In genomic region chr11:57920263-57920662, GRCm38 (mm10) we compare ENCODE assay signal across 13 mouse cellular contexts.
DNase-seq lines count a peak whose midpoint lies in the region; ATAC-seq and TF ChIP-seq lines count a peak whose summit lies in the region.
"Had no signal": no experiment of that assay in that cellular context is flagged by ENCODE, and none has a peak within 500 bp of the region (broad histone marks: within the 10 kb centered on the region; RNA-seq: fewer than 3 reads in every experiment).

No protein-coding gene starts in this region.

- no peaks in the 10 kb centered on the region for H3K4me1 ChIP-seq in stomach, postnatal 0 days (replicated peaks; ENCODE audit: control insufficient read depth, insufficient read depth)

- TF ChIP-seq EP300 in stomach, postnatal 0 days (optimal IDR thresholded peaks at IDR 0.05), result no peak

- H3K4me3 ChIP-seq in layer of hippocampus, adult 2 months, result no peak overlapping the region
- no peak overlapping the region for H3K4me3 ChIP-seq in stomach, postnatal 0 days (ENCODE audit: low read depth, low read length)
- H3K4me3 ChIP-seq: neural tube, embryonic 13.5 days had no signal

- H3K27ac ChIP-seq in layer of hippocampus, adult 2 months, result no peak overlapping the region
- H3K27ac ChIP-seq in stomach, postnatal 0 days (replicated peaks), result no peak overlapping the region
- H3K27ac ChIP-seq: neural tube, embryonic 13.5 days had no signal

- no peak overlapping the region for H3K9ac ChIP-seq in stomach, postnatal 0 days (ENCODE audit: low read length)
- H3K9ac ChIP-seq: neural tube, embryonic 13.5 days had no signal

- no peak for ATAC-seq in stomach, postnatal 0 days (ENCODE audit: low FRiP score, low TSS enrichment)
- ATAC-seq: hindbrain, embryonic 16.5 days; Patski had no signal

- H3K27me3 ChIP-seq in stomach, postnatal 0 days (ENCODE audit: control insufficient read depth, insufficient read depth, low read length), result no peaks in the 10 kb centered on the region
- H3K27me3 ChIP-seq: neural tube, embryonic 13.5 days; Patski had no signal

- no peaks in the 10 kb centered on the region for H3K9me3 ChIP-seq in stomach, postnatal 0 days (ENCODE audit: control insufficient read depth, low read length)
- H3K9me3 ChIP-seq: neural tube, embryonic 13.5 days had no signal

- H3K36me3 ChIP-seq in stomach, postnatal 0 days (ENCODE audit: control insufficient read depth, insufficient read depth, low read length), result no peaks in the 10 kb centered on the region
- H3K36me3 ChIP-seq: neural tube, embryonic 13.5 days had no signal

- peak; percentile 40 for TF ChIP-seq CTCF in layer of hippocampus, adult 2 months (conservative IDR thresholded peaks at IDR 0.05)
- TF ChIP-seq CTCF in stomach, postnatal 0 days (IDR thresholded peaks at IDR 0.05; ENCODE audit: low read depth), result peak; percentile 59

- WGBS in stomach, postnatal 0 days, result 92% methylated on average over 2 of the region's 2 CpGs

- no peak overlapping the region for H3K4me2 ChIP-seq in stomach, postnatal 0 days (replicated peaks; ENCODE audit: low read depth)
- H3K4me2 ChIP-seq: midbrain, embryonic 11.5 days; neural tube, embryonic 13.5 days had no signal

- no peak for DNase-seq in layer of hippocampus, adult 2 months (ENCODE audit: low spot score in 2 of 2)
- no peak for DNase-seq in layer of hippocampus, adult 9-11 months
- DNase-seq in thymus, postnatal 25 days, result peak; percentile 7
- no peak for DNase-seq in thymus, postnatal 36 days
- DNase-seq in ZHBTc4 (ENCODE audit: low read depth, low spot score), result peak; percentile 81
- no peak for DNase-seq in stomach, postnatal 0 days (ENCODE audit: low spot score)
- DNase-seq in right cerebral cortex, postnatal 14 days, result no peak
- DNase-seq: cerebellum, adult 11-12 months; retina, postnatal 1 day had no signal

Comparison
In these comparisons a context has a peak if more than half of its experiments do, and no peak if none do; other contexts are left out.
1. DNase-seq: peak in thymus, postnatal 25 days (single experiment) and ZHBTc4 (single experiment); none in layer of hippocampus, adult 2 months (0 of 2), layer of hippocampus, adult 9-11 months (single experiment), thymus, postnatal 36 days (0 of 2), stomach, postnatal 0 days (single experiment) and right cerebral cortex, postnatal 14 days (single experiment).